Mouse (Mus musculus): ENCODE results near the gene Zfp821. TPM values are rescaled to one million over a fixed set of nuclear protein-coding genes. Genes with fewer than 3 reads are reported as not detected.

The Zfp821 gene
- polyA plus RNA-seq, 1 experiment from 2014 or later, result 37.0 TPM

DNA sequence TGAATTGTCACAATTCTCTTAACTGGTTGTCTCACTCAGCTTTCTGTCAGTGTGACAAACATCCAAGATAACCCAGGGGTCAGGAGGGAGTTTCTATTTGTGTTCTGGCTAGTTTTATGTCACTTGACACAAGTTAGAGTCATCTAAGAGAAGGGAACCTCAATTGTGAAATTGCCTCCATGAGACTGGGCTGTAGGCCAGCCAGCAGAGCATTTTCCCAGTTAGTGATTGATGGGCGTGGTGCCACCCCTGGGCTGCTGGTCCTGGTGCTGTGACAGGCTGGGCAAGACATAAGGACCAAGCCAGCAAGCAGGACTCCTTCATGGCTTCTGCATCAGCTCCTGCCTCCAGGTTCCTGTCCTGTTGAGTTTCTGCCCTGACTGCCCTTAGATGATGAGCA, 54.9 kb downstream of the Zfp821 start:
- H3K27me3 ChIP-seq (replicated peaks; ENCODE audit: low read depth, poor library complexity, severe bottlenecking), result no peaks in the 10 kb centered on the region
- H3K4me1 ChIP-seq, result no peaks in the 10 kb centered on the region
- 67% methylated on average over 1 of the region's 1 CpGs for WGBS
- H3K27ac ChIP-seq (replicated peaks), result no peak overlapping the region
- H3K36me3 ChIP-seq (replicated peaks), result no peaks in the 10 kb centered on the region
- no peak overlapping the region for H3K4me3 ChIP-seq
- peaks cover 25% of the 10 kb centered on the region for H3K9me3 ChIP-seq
- DNase-seq (ENCODE audit: low spot score), result no peak

DNA sequence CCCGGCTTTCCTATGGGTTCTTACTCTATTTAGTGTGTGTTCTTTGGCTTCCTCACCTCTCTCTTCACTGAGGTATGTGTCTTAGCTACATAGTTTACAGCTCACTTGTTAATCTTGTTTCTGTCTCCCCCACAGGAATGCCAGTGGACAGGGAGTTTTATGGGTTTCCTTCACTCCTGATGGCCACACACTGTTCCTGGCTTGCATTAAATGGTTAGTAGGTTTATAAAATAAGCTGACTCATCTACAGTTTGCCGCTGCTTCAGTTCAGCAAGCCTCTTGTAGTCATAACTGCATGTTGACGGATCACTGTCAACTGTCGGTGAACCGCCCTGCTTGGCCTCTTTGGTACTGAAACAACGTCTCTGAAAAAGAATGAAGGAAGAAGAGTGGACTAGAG, 58.7 kb downstream of the Zfp821 start:
- Histone ChIP-seq H3K36me3 (replicated peaks) (no peaks in the 10 kb centered on the region), H3K9me3 (peaks cover 25% of the 10 kb centered on the region), H3K27ac (replicated peaks) (no peak overlapping the region), H3K27me3 (replicated peaks; ENCODE audit: low read depth, poor library complexity, severe bottlenecking) (no peaks in the 10 kb centered on the region), H3K4me3 (no peak overlapping the region), H3K4me1 (no peaks in the 10 kb centered on the region)
- WGBS, result 90% methylated on average over 6 of the region's 6 CpGs
- DNase-seq (ENCODE audit: low spot score), result no peak

DNA sequence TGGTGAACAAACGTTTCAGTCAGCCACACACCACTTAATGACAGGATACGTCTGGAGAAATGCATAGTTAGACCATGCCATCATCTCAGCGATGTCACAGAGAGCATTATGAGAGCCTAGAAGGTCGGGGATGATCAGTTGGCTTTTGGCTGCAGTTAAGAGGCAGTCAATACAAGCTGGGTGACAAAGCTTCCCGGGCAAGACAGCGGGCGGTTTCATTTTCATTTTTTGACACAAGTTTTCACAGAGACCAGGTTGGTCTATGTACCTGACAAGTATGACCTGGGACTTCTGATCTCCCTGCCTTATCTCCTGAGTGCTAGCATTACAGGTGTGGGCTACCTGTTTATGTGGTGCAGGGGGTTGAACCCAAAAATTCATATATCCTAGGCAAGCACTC, 60.7 kb downstream of the Zfp821 start:
- DNase-seq (ENCODE audit: low spot score), result no peak
- Histone ChIP-seq H3K4me1 (no peaks in the 10 kb centered on the region), H3K36me3 (replicated peaks) (no peaks in the 10 kb centered on the region), H3K27me3 (replicated peaks; ENCODE audit: low read depth, poor library complexity, severe bottlenecking) (no peaks in the 10 kb centered on the region), H3K27ac (replicated peaks) (no peak overlapping the region), H3K4me3 (no peak overlapping the region), H3K9me3 (peaks cover 21% of the 10 kb centered on the region)
- WGBS, result 77% methylated on average over 7 of the region's 7 CpGs

DNA sequence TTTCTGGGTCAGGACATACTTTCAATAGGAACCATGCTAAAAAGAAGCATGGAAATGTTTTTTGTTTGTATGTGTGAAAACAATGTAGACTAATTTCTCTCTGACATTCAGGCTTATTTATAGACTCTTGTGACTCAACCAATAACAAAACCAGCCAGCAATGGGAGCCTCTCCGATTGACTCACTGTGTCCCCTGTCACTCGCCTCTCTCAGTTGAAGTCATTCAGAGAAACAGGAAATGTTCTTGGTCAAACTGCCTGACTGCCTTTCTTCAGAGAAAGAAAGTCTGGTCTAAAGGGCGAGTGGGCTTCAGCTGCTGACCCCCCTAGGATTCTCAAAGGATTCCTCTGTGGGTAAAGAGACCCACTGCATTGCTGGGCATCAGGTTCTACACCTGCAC, 67.8 kb downstream of the Zfp821 start:
- no peaks in the 10 kb centered on the region for H3K36me3 ChIP-seq (replicated peaks)
- H3K4me3 ChIP-seq, result no peak overlapping the region
- 0 out of 2 replicates have a peak, but pooled peaks cover 3% of the 10 kb centered on the region for H3K4me1 ChIP-seq
- no peaks in the 10 kb centered on the region; the same call in 1 of the 2 replicates for H3K27me3 ChIP-seq (replicated peaks; ENCODE audit: low read depth, poor library complexity, severe bottlenecking)
- WGBS, result 49% methylated on average over 3 of the region's 3 CpGs
- DNase-seq (ENCODE audit: low spot score), result no peak
- H3K9me3 ChIP-seq, result no peaks in the 10 kb centered on the region
- no peak overlapping the region for H3K27ac ChIP-seq (replicated peaks)

Other genes starting within 250 kb of the Zfp821 start
- 0.16 and 0.19 TPM in 2 replicates for gene Pmfbp1, start 211.5 kb upstream of the Zfp821 start, polyA plus RNA-seq (2016; fragmentation: Nextera tagmentation; extraction: Ambion mirVana)
- gene Dhx38, start 139.7 kb upstream of the Zfp821 start, polyA plus RNA-seq (2016; fragmentation: Nextera tagmentation; extraction: Ambion mirVana), result 40.2 and 41.7 TPM in 2 replicates
- 28.3 and 29.2 TPM in 2 replicates for gene Txnl4b, start 139.7 kb upstream of the Zfp821 start, polyA plus RNA-seq (2016; fragmentation: Nextera tagmentation; extraction: Ambion mirVana)
- 0.94 and 1.1 TPM in 2 replicates for gene Hp, start 126.4 kb upstream of the Zfp821 start, polyA plus RNA-seq (2016; fragmentation: Nextera tagmentation; extraction: Ambion mirVana)
- 54.5 and 56.7 TPM in 2 replicates for gene Dhodh, start 96.9 kb upstream of the Zfp821 start, polyA plus RNA-seq (2016; fragmentation: Nextera tagmentation; extraction: Ambion mirVana)
- 0.10 and 0.12 TPM in 2 replicates for gene Pkd1l3, start 91.0 kb upstream of the Zfp821 start, polyA plus RNA-seq (2016; fragmentation: Nextera tagmentation; extraction: Ambion mirVana)
- 141 and 149 TPM in 2 replicates for gene Ist1, start 12.3 kb upstream of the Zfp821 start, polyA plus RNA-seq (2016; fragmentation: Nextera tagmentation; extraction: Ambion mirVana)
- 8.3 and 9.6 TPM in 2 replicates for gene Atxn1l, start 32.2 kb downstream of the Zfp821 start, polyA plus RNA-seq (2016; fragmentation: Nextera tagmentation; extraction: Ambion mirVana)
- gene Ap1g1, start 73.0 kb downstream of the Zfp821 start, polyA plus RNA-seq (2016; fragmentation: Nextera tagmentation; extraction: Ambion mirVana), result 48.4 and 52.9 TPM in 2 replicates
- 2.7 and 2.9 TPM in 2 replicates for gene Phlpp2, start 163.0 kb downstream of the Zfp821 start, polyA plus RNA-seq (2016; fragmentation: Nextera tagmentation; extraction: Ambion mirVana)